20 mouse cellular contexts compared by ENCODE assay signal in genomic region chr9:21976626-21977175, GRCm38 (mm10). TPM values are rescaled to one million over a fixed set of nuclear protein-coding genes. Genes with fewer than 3 reads are reported as not detected.
DNase-seq lines count a peak whose midpoint lies in the region; ATAC-seq and TF ChIP-seq lines count a peak whose summit lies in the region.
"Had no signal": no experiment of that assay in that cellular context is flagged by ENCODE, and none has a peak within 500 bp of the region (broad histone marks: within the 10 kb centered on the region; RNA-seq: fewer than 3 reads in every experiment).

No protein-coding gene starts in this region.

- H3K4me3 ChIP-seq in E14TG2a.4 (replicated peaks; ENCODE audit: low read length): 0 out of 2 replicates have a peak overlapping the region, but pooled peaks have one; percentile 20
- no peak overlapping the region for H3K4me3 ChIP-seq in intestine, embryonic 15.5 days (replicated peaks)
- H3K4me3 ChIP-seq: embryonic facial prominence, embryonic 10.5 days; embryonic facial prominence, embryonic 12.5 days; forebrain, embryonic 13.5 days; forebrain, embryonic 15.5 days had no signal

- WGBS in intestine, embryonic 15.5 days: 80% methylated on average over 10 of the region's 10 CpGs

- H3K4me1 ChIP-seq in E14TG2a.4 (replicated peaks; ENCODE audit: low read depth, low read length): peaks cover 58% of the 10 kb centered on the region
- no peaks in the 10 kb centered on the region for H3K4me1 ChIP-seq in intestine, embryonic 15.5 days (replicated peaks)
- H3K4me1 ChIP-seq: embryonic facial prominence, embryonic 12.5 days had no signal

- no peak overlapping the region for H3K4me2 ChIP-seq in intestine, embryonic 15.5 days (replicated peaks)
- H3K4me2 ChIP-seq: embryonic facial prominence, embryonic 12.5 days; forebrain, embryonic 13.5 days; forebrain, embryonic 15.5 days had no signal

- H3K36me3 ChIP-seq in E14TG2a.4 (ENCODE audit: insufficient read depth, low read length): no peaks in the 10 kb centered on the region
- H3K36me3 ChIP-seq in intestine, embryonic 15.5 days: no peaks in the 10 kb centered on the region
- H3K36me3 ChIP-seq: embryonic facial prominence, embryonic 12.5 days; forebrain, embryonic 15.5 days had no signal

- peaks cover 54% of the 10 kb centered on the region for H3K27me3 ChIP-seq in E14TG2a.4 (ENCODE audit: insufficient read depth, low read length)
- H3K27me3 ChIP-seq in intestine, embryonic 15.5 days (replicated peaks): no peaks in the 10 kb centered on the region
- H3K27me3 ChIP-seq: embryonic facial prominence, embryonic 12.5 days; forebrain, embryonic 13.5 days; forebrain, embryonic 15.5 days had no signal

- DNase-seq in cerebellum, postnatal 10 days: peak; percentile 59 to 63
- DNase-seq in right cerebral cortex, postnatal 14 days: peak; percentile 46
- no peak for DNase-seq in right cerebral cortex, adult 2 months (ENCODE audit: low spot score in 2 of 2)
- DNase-seq: adrenal gland, adult 2 months; adrenal gland, postnatal 10 days; adrenal gland, postnatal 25 days; B cell, adult 2 months; cerebellum, adult 11 months; cerebellum, adult 18-20 months; cerebellum, adult 8-10 months; cerebellum, adult 9-11 months; forebrain, postnatal 0 days had no signal

- no peaks in the 10 kb centered on the region for H3K9me3 ChIP-seq in E14TG2a.4 (ENCODE audit: low read length)
- no peaks in the 10 kb centered on the region for H3K9me3 ChIP-seq in intestine, embryonic 15.5 days
- H3K9me3 ChIP-seq: embryonic facial prominence, embryonic 10.5 days; embryonic facial prominence, embryonic 12.5 days; forebrain, embryonic 13.5 days; forebrain, embryonic 15.5 days had no signal

- H3K27ac ChIP-seq in intestine, embryonic 15.5 days: no peak overlapping the region
- H3K27ac ChIP-seq: embryonic facial prominence, embryonic 10.5 days; embryonic facial prominence, embryonic 12.5 days; forebrain, embryonic 15.5 days had no signal

- no peak for ATAC-seq in cerebellum, adult (ENCODE audit: insufficient number of reproducible peaks, low FRiP score, low TSS enrichment)
- no peak for ATAC-seq in intestine, embryonic 15.5 days
- ATAC-seq: CD4-positive, CD25-positive, alpha-beta regulatory T cell, adult 4 months; forebrain, embryonic 13.5 days had no signal

- no peak overlapping the region for H3K9ac ChIP-seq in intestine, embryonic 15.5 days
- H3K9ac ChIP-seq: embryonic facial prominence, embryonic 12.5 days; forebrain, embryonic 13.5 days; forebrain, embryonic 15.5 days; forebrain, postnatal 0 days had no signal

- no peak for TF ChIP-seq CTCF in E14TG2a.4 (conservative IDR thresholded peaks at IDR 0.05; ENCODE audit: low read length)

RNA-seq across cellular contexts. Expression of gene Rgl3, which starts 12.5 kb away (rescaled TPM):
- polyA plus RNA-seq in intestine, embryonic 15.5 days (2015; fragmentation: Nextera tagmentation; extraction: Ambion mirVana): 1.6 and 1.7 TPM in 2 replicates
- polyA plus RNA-seq: CD4-positive, CD25-positive, alpha-beta regulatory T cell, adult 4 months had no signal

RNA-seq across cellular contexts. Expression of gene Epor, which starts 13.4 kb away (rescaled TPM):
- polyA plus RNA-seq in intestine, embryonic 15.5 days (2015; fragmentation: Nextera tagmentation; extraction: Ambion mirVana): 4.0 and 4.3 TPM in 2 replicates
- polyA plus RNA-seq: CD4-positive, CD25-positive, alpha-beta regulatory T cell, adult 4 months had no signal

RNA-seq across cellular contexts. Expression of gene Swsap1, which starts 21.1 kb away (rescaled TPM):
- 5.2 and 5.7 TPM in 2 replicates for polyA plus RNA-seq in intestine, embryonic 15.5 days (2015; fragmentation: Nextera tagmentation; extraction: Ambion mirVana)

RNA-seq across cellular contexts. Expression of gene Ccdc151, which starts 25.7 kb away (rescaled TPM):
- polyA plus RNA-seq in intestine, embryonic 15.5 days (2015; fragmentation: Nextera tagmentation; extraction: Ambion mirVana): 0.25 and 0.50 TPM in 2 replicates
- polyA plus RNA-seq: CD4-positive, CD25-positive, alpha-beta regulatory T cell, adult 4 months had no signal

RNA-seq across cellular contexts. Expression of gene Prkcsh, which starts 25.9 kb away (rescaled TPM):
- 105 and 122 TPM in 2 replicates for polyA plus RNA-seq in intestine, embryonic 15.5 days (2015; fragmentation: Nextera tagmentation; extraction: Ambion mirVana)

Comparison
In these comparisons a context has a peak if more than half of its experiments do, and no peak if none do; other contexts are left out.
1. DNase-seq: peak in cerebellum, postnatal 10 days (2 of 2) and right cerebral cortex, postnatal 14 days (single experiment); none in right cerebral cortex, adult 2 months (0 of 2).